Mouse (Mus musculus) midbrain, embryonic 16.5 days (tissue): ENCODE measurements around the gene 1700016D06Rik. TPM values are rescaled to one million over a fixed set of nuclear protein-coding genes. Genes with fewer than 3 reads are reported as not detected.

Source experiments
- ATAC-seq: fragments of 200-750 bp; cut with Nextera tagmentation; 2 replicates; pipeline ENCODE4 v1.8.0; 2017; ENCODE audit warnings: moderate TSS enrichment
- H3K27ac ChIP-seq: fragments of 300-500 bp; sonication (generic); 2 replicates; pipeline ENCODE4 v1.5.1; 2014; ENCODE audit warnings: mild to moderate bottlenecking, low read length, mixed read lengths
- H3K27me3 ChIP-seq: fragments of 300-500 bp; sonication (generic); 2 replicates; pipeline ENCODE4 v1.6.1; 2014; ENCODE audit warnings: low read depth, low read length, mixed read lengths; ENCODE audit not compliant: control insufficient read depth, insufficient read depth
- H3K36me3 ChIP-seq: fragments of 300-500 bp; sonication (generic); 2 replicates; pipeline ENCODE4 v1.6.1; 2014; ENCODE audit warnings: mild to moderate bottlenecking, low read length, moderate library complexity, mixed read lengths; ENCODE audit not compliant: control insufficient read depth, insufficient read depth
- H3K4me1 ChIP-seq: fragments of 300-500 bp; sonication (generic); 2 replicates; pipeline ENCODE4 v1.6.1; 2014; ENCODE audit warnings: mild to moderate bottlenecking, low read length, mixed read lengths; ENCODE audit not compliant: control insufficient read depth, insufficient read depth
- H3K4me2 ChIP-seq: fragments of 300-500 bp; sonication (generic); 2 replicates; pipeline ENCODE4 v1.6.1; 2014; ENCODE audit warnings: mild to moderate bottlenecking, low read length, mixed read lengths
- H3K4me3 ChIP-seq: fragments of 300-500 bp; sonication (generic); 2 replicates; pipeline ENCODE4 v1.5.1; 2014; ENCODE audit warnings: low read depth, mild to moderate bottlenecking, low read length, moderate library complexity, mixed read lengths
- H3K9ac ChIP-seq: fragments of 300-500 bp; sonication (generic); 2 replicates; pipeline ENCODE4 v1.6.1; 2014; ENCODE audit warnings: low read depth, low read length, mixed read lengths
- H3K9me3 ChIP-seq: fragments of 300-500 bp; sonication (generic); replicated peaks from 2 replicates; pipeline ENCODE4 v1.6.1; 2014; ENCODE audit warnings: mild to moderate bottlenecking, low read length, mixed read lengths; ENCODE audit not compliant: control insufficient read depth, poor library complexity, severe bottlenecking
- WGBS: fragments of 180-500 bp; shearing (Covaris S2); extraction: QIAGEN DNeasy Blood & Tissue Kit; methylation state at CpG from one replicate; pipeline ENCODE4 v1.1.7; 2014; 5-methylcytosine and 5-hydroxymethylcytosine counted together
- polyA plus RNA-seq: library from polyadenylated mRNA; unstranded; fragments of >200 nt; fragmentation: Nextera tagmentation; extraction: Ambion mirVana; gene quantifications from 2 replicates; pipeline ENCODE4 v1.2.1, GENCODE M21; 2015

Gene 1700016D06Rik
- not detected in 2 replicates for polyA plus RNA-seq

DNA sequence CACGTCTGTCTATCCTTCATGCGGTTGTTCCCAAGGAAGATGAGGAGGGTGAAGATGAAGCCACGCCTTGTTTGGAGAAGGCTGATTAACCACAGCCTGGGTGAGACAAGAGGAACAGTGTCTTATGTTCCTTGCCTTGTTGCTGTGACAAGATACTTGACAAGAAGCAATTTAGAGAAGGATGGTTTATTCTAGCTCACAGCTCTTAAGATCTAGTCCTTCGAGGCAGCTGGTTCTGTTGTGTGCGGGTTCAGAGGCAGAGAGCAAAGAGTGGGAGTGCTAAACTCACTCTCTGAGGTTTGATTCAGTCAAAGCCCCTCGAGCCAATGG, at the start of gene 1700016D06Rik:
1700016D06Rik (minus strand) TSS at position 31 of the 330 bp plus-strand sequence.
- 74% methylated on average over 6 of the region's 6 CpGs for WGBS
- no peaks in the 10 kb centered on the region for H3K27me3 ChIP-seq

DNA sequence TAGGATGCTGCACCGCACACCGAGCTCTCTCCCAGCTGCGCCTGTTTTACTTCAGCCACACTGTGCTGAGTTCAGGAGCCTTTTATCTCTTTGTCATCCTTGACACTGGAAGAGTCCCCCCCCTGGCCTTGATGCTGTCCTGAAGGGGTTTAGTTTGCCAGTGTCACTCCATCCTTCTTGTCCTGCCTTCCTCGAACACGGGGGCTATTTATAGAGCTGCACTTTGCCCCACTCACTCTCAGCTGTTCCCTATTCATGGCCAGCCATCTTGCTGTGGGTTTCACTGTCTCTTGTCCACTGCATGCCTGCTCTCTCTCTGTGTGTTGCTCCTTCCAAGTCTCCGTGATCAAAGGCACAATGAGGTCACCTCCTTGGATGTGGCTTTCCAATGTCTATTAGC, 48.6 kb upstream of the 1700016D06Rik start:
- no peaks in the 10 kb centered on the region for H3K36me3 ChIP-seq
- no peaks in the 10 kb centered on the region; the same call in 1 of the 2 replicates for H3K4me1 ChIP-seq
- H3K27ac ChIP-seq: no peak overlapping the region
- ATAC-seq: no peak
- no peaks in the 10 kb centered on the region for H3K27me3 ChIP-seq
- H3K4me3 ChIP-seq: no peak overlapping the region
- H3K9me3 ChIP-seq: no peaks in the 10 kb centered on the region
- 69% methylated on average over 6 of the region's 6 CpGs for WGBS
- H3K4me2 ChIP-seq: no peak overlapping the region
- H3K9ac ChIP-seq: no peak overlapping the region

More for the DNA sequence above, at the start of gene 1700016D06Rik:
- peak within 1 kb of the TSS; percentile 27 for H3K4me3 ChIP-seq
- peak within 1 kb of the TSS; percentile 52; the same call in 1 of the 2 replicates for H3K9ac ChIP-seq
- H3K27ac ChIP-seq: no peak within 1 kb of the TSS
- no peaks in the 10 kb centered on the region for H3K36me3 ChIP-seq
- peaks cover 4% of the 10 kb centered on the region; the same call in 1 of the 2 replicates for H3K4me1 ChIP-seq
- H3K9me3 ChIP-seq: no peaks in the 10 kb centered on the region
- peak within 1 kb of the TSS; percentile 54 for H3K4me2 ChIP-seq
- no peak for ATAC-seq

DNA sequence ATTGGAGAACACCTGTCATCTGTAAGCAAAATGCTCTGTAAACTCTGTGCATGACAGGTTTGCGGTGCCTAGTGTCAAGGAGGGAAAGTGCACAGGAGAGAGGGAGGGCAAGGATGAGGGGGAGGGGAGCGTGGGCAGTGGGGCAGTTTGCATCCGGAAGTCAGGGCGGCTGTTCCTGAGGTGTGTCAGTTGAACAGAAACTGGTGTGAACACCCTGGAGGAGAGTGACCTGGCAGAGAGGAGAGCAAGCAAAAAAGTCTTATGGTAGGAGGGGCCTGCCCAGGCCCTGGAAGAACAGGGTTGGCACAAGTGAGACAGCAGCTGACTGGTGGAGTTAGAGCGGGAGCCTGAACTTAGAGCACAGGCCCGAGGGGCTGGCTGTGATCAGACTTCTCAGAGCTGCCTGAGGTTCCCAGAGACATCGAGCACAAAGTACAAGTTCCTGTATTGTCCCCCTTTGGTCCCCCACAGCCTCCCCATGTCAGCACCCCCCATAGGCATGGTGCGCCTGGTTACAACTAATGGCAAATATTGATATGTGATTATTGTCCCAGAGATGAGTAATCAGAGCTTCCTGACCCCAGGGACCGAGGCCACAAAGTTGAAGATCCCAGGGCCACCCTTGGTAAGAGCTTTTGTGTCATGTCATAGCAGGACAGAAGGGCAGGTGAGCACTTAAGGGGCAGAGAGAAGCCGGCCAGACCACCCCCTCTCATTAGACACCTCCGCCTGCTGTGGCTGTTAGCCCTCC, 46.2 kb upstream of the 1700016D06Rik start:
- H3K9ac ChIP-seq: no peak overlapping the region
- no peak overlapping the region for H3K27ac ChIP-seq
- H3K4me2 ChIP-seq: no peak overlapping the region
- H3K36me3 ChIP-seq: no peaks in the 10 kb centered on the region
- H3K27me3 ChIP-seq: no peaks in the 10 kb centered on the region
- 88% methylated on average over 11 of the region's 11 CpGs for WGBS
- no peak for ATAC-seq
- H3K4me3 ChIP-seq: no peak overlapping the region
- H3K4me1 ChIP-seq: no peaks in the 10 kb centered on the region; the same call in 1 of the 2 replicates
- H3K9me3 ChIP-seq: no peaks in the 10 kb centered on the region

DNA sequence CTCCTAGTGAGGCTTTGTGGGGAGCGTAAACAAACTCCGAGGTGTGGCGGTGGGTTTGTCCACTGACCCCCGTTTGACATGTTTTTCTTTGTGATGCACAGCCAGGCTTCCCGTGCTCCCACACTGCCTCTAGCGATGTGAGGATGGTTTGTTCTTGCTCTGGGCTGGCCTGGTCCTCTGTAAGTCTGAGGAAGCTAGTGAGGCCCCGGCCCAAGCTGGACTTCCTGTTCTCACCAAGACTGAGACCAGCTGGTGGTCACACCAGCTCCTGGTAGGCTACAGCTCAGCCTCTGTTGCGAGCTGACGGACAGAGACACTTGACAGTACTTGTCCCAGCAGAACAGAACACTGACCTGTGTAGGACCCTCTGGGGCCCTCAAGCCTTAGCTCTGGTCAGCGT, 42.7 kb upstream of the 1700016D06Rik start:
- Histone ChIP-seq H3K4me3 (no peak overlapping the region), H3K27ac (no peak overlapping the region), H3K27me3 (no peaks in the 10 kb centered on the region), H3K9ac (no peak overlapping the region), H3K36me3 (peaks cover 4% of the 10 kb centered on the region), H3K4me2 (no peak overlapping the region), H3K9me3 (no peaks in the 10 kb centered on the region), H3K4me1 (no peaks in the 10 kb centered on the region)
- 86% methylated on average over 10 of the region's 10 CpGs for WGBS
- no peak for ATAC-seq

DNA sequence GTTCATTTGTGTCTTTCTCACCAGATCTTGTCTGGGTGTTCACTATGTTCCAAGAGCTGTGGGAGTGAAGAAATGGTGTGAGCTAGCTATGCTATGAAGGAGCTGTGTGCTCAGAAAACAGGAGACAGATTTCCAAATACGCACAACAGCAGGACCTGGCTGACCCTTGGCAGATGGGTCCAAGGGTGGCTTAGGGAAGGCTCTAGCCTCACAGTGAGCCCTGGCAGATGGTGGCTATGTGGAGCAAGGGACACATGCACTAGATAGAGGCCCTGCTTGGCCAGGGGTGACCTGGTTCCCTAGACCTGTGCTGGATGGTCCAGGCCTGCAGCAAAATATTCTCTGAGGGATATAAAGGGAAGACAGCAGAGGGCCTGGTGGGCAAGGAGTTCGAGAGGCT, 40.0 kb upstream of the 1700016D06Rik start:
- H3K9me3 ChIP-seq: no peaks in the 10 kb centered on the region
- no peak overlapping the region for H3K4me3 ChIP-seq
- WGBS: 91% methylated on average over 2 of the region's 2 CpGs
- no peak overlapping the region for H3K27ac ChIP-seq
- no peaks in the 10 kb centered on the region for H3K4me1 ChIP-seq
- H3K27me3 ChIP-seq: no peaks in the 10 kb centered on the region
- H3K4me2 ChIP-seq: no peak overlapping the region
- no peak overlapping the region for H3K9ac ChIP-seq
- no peak for ATAC-seq
- H3K36me3 ChIP-seq: peaks cover 11% of the 10 kb centered on the region

- H3K27me3 ChIP-seq: no peaks in the 10 kb centered on the region
- no peak overlapping the region for H3K4me3 ChIP-seq
- no peak overlapping the region for H3K9ac ChIP-seq
- no peak for ATAC-seq
- no peaks in the 10 kb centered on the region for H3K9me3 ChIP-seq
- H3K4me2 ChIP-seq: no peak overlapping the region
- no peak overlapping the region for H3K27ac ChIP-seq
- H3K4me1 ChIP-seq: no peaks in the 10 kb centered on the region
- H3K36me3 ChIP-seq: peaks cover 11% of the 10 kb centered on the region
- 90% methylated on average over 5 of the region's 5 CpGs for WGBS
Measured at GRCm38 (mm10) chr8:11739082-11739481, 38.2 kb upstream of the 1700016D06Rik start.

- Histone ChIP-seq H3K27me3 (no peaks in the 10 kb centered on the region), H3K4me3 (no peak overlapping the region), H3K4me1 (peaks cover 2% of the 10 kb centered on the region; the same call in 1 of the 2 replicates), H3K9ac (no peak overlapping the region), H3K4me2 (no peak overlapping the region), H3K9me3 (no peaks in the 10 kb centered on the region), H3K27ac (no peak overlapping the region), H3K36me3 (peaks cover 11% of the 10 kb centered on the region)
- ATAC-seq: no peak
- WGBS: 88% methylated on average over 6 of the region's 6 CpGs
Measured at GRCm38 (mm10) chr8:11737096-11737495, 36.2 kb upstream of the 1700016D06Rik start.

- no peak for ATAC-seq
Measured at GRCm38 (mm10) chr8:11735672-11736235, 34.9 kb upstream of the 1700016D06Rik start.

DNA sequence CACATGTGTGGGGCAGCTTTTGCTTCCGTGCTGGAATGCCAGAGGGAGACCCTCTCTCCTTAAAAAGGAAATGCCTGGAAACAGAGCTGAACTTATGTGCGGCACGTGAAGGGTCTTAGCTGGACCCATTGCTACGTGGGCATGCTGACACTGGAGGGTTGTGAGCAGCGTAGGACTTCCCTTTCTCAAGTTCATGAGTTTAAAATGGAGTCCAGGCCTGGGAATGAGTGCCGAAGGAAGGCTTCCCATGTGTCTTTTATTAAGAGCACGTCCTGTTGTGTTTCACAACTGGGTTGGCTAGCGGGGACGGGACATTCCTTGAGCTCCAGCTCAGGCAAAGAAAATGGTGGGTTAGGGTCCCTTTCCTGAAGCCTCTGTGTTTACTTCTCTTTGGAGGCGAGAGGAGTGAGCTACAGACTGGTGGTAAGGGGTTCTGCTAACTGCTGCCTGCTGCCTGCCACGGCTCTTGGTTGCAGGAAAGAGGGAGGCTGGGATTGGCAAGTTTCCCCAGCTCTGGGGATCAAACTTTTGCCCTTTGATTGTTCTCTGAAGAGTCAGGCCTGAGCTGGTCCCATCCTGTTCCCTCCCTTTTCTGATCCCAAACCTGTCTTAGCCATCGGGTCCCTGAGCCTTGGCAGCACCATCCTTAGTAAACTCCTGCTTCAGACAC, 29.5 kb upstream of the 1700016D06Rik start:
- peak overlapping the region; percentile 14; the same call in 1 of the 2 replicates for H3K27ac ChIP-seq
- no peaks in the 10 kb centered on the region for H3K27me3 ChIP-seq
- peak overlapping the region; percentile 95; the same call in 1 of the 2 replicates for H3K9ac ChIP-seq
- WGBS: 67% methylated on average over 12 of the region's 12 CpGs
- H3K4me3 ChIP-seq: peak overlapping the region; percentile 68
- H3K9me3 ChIP-seq: no peaks in the 10 kb centered on the region
- ATAC-seq: no peak
- H3K4me1 ChIP-seq: peaks cover 32% of the 10 kb centered on the region
- H3K4me2 ChIP-seq: peak overlapping the region; percentile 80
- no peaks in the 10 kb centered on the region for H3K36me3 ChIP-seq

More at GRCm38 (mm10) chr8:11735672-11736235, 34.9 kb upstream of the 1700016D06Rik start:
- Histone ChIP-seq H3K4me1 (peaks cover 14% of the 10 kb centered on the region), H3K4me2 (no peak overlapping the region), H3K9ac (no peak overlapping the region), H3K27me3 (no peaks in the 10 kb centered on the region), H3K27ac (no peak overlapping the region), H3K4me3 (no peak overlapping the region), H3K36me3 (peaks cover 11% of the 10 kb centered on the region), H3K9me3 (no peaks in the 10 kb centered on the region)
- WGBS: 85% methylated on average over 15 of the region's 15 CpGs
